Mouse (Mus musculus) lung, postnatal 0 days (tissue): ENCODE measurements around the gene Cd79b.

Experiments
- CTCF ChIP-seq: IDR thresholded peaks from 2 replicates; pipeline ENCODE4 v1.5.1; 2016; ENCODE audit warnings: antibody characterized with exemption, mild to moderate bottlenecking
- EP300 ChIP-seq: IDR thresholded peaks from 2 replicates; pipeline ENCODE4 v1.6.1; 2016; ENCODE audit warnings: antibody characterized with exemption, mild to moderate bottlenecking, control low read depth

DNA sequence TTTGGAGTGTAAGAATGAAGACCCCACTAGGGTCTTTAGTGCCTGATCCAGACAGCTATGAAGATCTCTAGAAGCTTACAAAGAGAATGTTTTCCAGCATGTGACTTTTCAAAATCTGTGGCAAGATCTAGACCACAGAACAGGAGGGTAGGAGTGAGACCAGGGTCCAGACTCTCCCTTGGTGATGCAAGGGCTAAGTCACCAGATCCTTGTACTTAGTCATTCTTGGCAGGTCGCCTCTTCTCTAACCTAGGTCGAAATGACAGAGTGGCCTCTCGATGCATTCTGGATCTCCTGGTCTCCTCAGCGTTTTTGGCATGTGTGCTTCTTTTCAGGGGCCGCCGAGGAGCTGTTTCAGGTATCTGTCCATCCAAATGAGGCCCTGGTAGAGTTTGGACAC, 32.1 kb downstream of the Cd79b start:
- TF ChIP-seq CTCF (no peak), EP300 (no peak)
